In genomic region chr8:87130691-87131090, GRCm38 (mm10) we compare ENCODE assay signal across 11 mouse cellular contexts.
DNase-seq lines count a peak whose midpoint lies in the region; ATAC-seq and TF ChIP-seq lines count a peak whose summit lies in the region.
"Had no signal": no experiment of that assay in that cellular context is flagged by ENCODE, and none has a peak within 500 bp of the region (broad histone marks: within the 10 kb centered on the region; RNA-seq: fewer than 3 reads in every experiment).

No protein-coding gene starts in this region.

- H3K9ac ChIP-seq in heart, embryonic 11.5 days (ENCODE audit: low read depth, low read length), result no peak overlapping the region
- H3K9ac ChIP-seq in ES-E14 (ENCODE audit: insufficient read depth, low read depth, low read length, poor library complexity, severe bottlenecking), result no peak overlapping the region

- WGBS in heart, embryonic 11.5 days (ENCODE audit: insufficient replicate concordance), result 37% methylated on average over 3 of the region's 3 CpGs

- H3K27me3 ChIP-seq in heart, embryonic 11.5 days (ENCODE audit: control insufficient read depth, insufficient read depth, low read length), result no peaks in the 10 kb centered on the region

- no peak overlapping the region for H3K4me2 ChIP-seq in heart, embryonic 11.5 days

- in situ Hi-C loops in ES-E14 (cut with MboI; ENCODE audit: low sequenced_read_pairs in 2 of 2, unreplicated experiment in 2 of 2), result no loop called here

- H3K4me1 ChIP-seq in heart, embryonic 11.5 days (ENCODE audit: control insufficient read depth, insufficient read depth, low read length), result no peaks in the 10 kb centered on the region
- H3K4me1 ChIP-seq in ES-E14 (ENCODE audit: control insufficient read depth in 2 of 2, insufficient read depth in 2 of 2, low read length in 2 of 2, poor library complexity in 1 of 2), result no peaks in the 10 kb centered on the region

- H3K4me3 ChIP-seq in heart, embryonic 11.5 days (ENCODE audit: low read depth, low read length), result no peak overlapping the region
- H3K4me3 ChIP-seq in ES-E14 (ENCODE audit: insufficient read depth in 1 of 2, low read depth in 1 of 2, low read length in 2 of 2, poor library complexity in 1 of 2, severe bottlenecking in 1 of 2), result no peak overlapping the region
- H3K4me3 ChIP-seq: limb, embryonic 10.5 days had no signal

- ATAC-seq in heart, embryonic 11.5 days (replicated peaks; ENCODE audit: insufficient number of reproducible peaks, low FRiP score, low TSS enrichment), result no peak
- ATAC-seq: CD4-positive, CD25-positive, alpha-beta regulatory T cell, adult 4 months; forebrain, embryonic 16.5 days had no signal

- H3K27ac ChIP-seq in heart, embryonic 11.5 days (ENCODE audit: low read depth, low read length), result no peak overlapping the region
- H3K27ac ChIP-seq in ES-E14 (ENCODE audit: insufficient read depth, low read depth, low read length, poor library complexity, severe bottlenecking), result peak overlapping the region; percentile 3; the same call in 1 of the 2 replicates
- H3K27ac ChIP-seq: limb, embryonic 10.5 days had no signal

- no peaks in the 10 kb centered on the region for H3K36me3 ChIP-seq in heart, embryonic 11.5 days (ENCODE audit: control insufficient read depth, insufficient read depth, low read length)
- H3K36me3 ChIP-seq in ES-E14 (ENCODE audit: control insufficient read depth, insufficient read depth, low read length, poor library complexity, severe bottlenecking), result no peaks in the 10 kb centered on the region; the same call in 1 of the 2 replicates
- H3K36me3 ChIP-seq: limb, embryonic 10.5 days had no signal

- peak; percentile 58 to 81 for DNase-seq in heart, adult 18-20 months
- no peak for DNase-seq in ES-E14 (ENCODE audit: low read depth, low spot score)
- peak; percentile 57 to 75 for DNase-seq in heart, adult 9 months (ENCODE audit: low spot score in 2 of 2)
- DNase-seq in kidney, postnatal 14 days, result peak; percentile 56
- no peak for DNase-seq in retina, postnatal 1 day
- DNase-seq in cerebellum, adult 11-12 months, result no peak
- DNase-seq: lung, adult 18-20 months had no signal

- no peaks in the 10 kb centered on the region for H3K9me3 ChIP-seq in heart, embryonic 11.5 days (replicated peaks; ENCODE audit: control insufficient read depth, low read length)
- no peaks in the 10 kb centered on the region for H3K9me3 ChIP-seq in ES-E14 (ENCODE audit: control insufficient read depth, insufficient read depth, low read depth, low read length)
- H3K9me3 ChIP-seq: limb, embryonic 10.5 days had no signal

TF ChIP-seq in ES-E14, 5 proteins besides CTCF, POLR2A, EP300 and RAD21:
- TF ChIP-seq HCFC1 (IDR thresholded peaks at IDR 0.05; ENCODE audit: borderline replicate concordance, insufficient read depth, low read length), result no peak

Comparison
In these comparisons a context has a peak if more than half of its experiments do, and no peak if none do; other contexts are left out.
1. DNase-seq: peak in heart, adult 18-20 months (2 of 2), heart, adult 9 months (2 of 2) and kidney, postnatal 14 days (single experiment); none in ES-E14 (single experiment), retina, postnatal 1 day (single experiment) and cerebellum, adult 11-12 months (single experiment).